Mouse (Mus musculus): ENCODE measurements around the gene Asb1.

Asb1 gene

DNA sequence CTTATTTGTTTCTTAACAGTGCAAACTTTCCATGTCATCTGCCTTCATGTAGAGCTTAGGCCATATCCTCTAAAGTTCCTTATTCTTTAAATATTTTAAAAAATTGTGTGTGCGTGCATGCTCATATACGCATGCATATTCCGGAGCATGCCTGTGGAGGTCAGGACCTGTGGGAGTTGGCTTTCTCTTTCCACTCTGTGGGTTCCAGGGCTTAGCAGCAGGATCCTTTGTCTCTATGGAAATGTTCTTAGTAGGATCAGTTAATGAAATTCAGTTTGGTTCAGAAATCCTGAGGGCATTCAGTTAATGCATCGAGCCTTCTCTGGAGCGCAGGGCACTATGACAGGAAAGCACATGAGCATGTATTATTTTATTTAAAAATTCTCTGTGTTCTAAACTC is 7.2 kb downstream of the Asb1 start:
- DNase-seq: no peak

DNA sequence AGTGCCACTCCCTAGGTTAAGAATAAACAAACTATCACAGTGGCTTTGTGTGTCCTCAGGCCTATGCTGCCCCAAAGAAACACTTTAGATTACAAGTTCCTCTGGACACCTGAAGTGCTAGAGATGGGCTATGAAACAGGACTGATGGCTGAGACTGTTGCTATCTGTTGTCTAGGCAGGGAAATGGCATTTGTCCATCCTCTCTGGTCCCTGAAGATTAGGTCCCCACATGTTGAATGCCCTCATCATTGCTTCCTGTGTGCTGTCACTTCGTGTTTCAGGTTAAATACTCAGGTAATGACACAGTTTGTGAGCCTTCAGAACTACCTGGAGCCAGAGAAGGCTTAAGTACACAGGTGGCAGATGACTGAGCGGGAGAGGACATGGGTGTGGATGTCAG is 8.7 kb downstream of the Asb1 start:
- no peak for DNase-seq

DNA sequence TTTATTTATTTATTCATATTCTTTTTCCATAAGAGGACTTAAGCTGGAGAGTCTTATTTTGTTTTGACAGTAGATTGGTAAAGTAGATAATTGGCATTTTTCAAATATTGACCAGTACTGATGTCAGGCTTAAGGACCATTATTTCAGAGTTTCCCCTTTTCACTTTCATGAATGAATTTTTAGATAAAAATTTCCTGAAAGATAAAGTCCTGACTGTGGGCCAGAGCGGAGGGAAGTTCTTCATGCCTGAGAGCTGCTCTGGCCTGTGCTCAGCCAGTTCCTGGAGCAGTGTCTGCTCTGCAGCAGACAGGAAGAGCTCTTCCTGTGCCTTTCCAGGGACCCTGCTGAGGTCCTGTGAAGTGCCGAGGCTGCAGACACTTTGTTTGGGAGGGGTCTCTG is 16.8 kb downstream of the Asb1 start:
- no peak for DNase-seq

DNA sequence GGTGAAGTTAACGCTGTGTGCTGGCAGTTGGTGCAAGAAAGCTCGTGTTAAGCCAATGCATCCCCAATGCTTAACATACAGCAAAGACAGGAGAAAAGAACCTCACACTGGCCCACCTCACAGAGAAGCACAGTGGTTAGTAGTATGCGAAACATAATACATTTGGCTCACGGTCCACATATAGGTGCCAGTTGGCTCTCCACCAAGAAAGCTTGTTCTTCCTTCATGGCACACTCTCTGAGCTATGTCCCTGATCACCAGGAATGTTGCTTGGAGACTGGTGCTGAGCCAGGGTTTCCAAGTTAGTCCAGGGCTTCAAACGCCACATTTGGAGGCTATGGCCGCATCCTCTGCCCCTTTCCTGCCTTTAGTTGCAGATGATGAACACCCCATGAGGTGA is 20.9 kb downstream of the Asb1 start:
- DNase-seq: no peak

- DNase-seq: peak; percentile 21 to 39
Observed at GRCm38 (mm10) chr1:91562977-91563590, 22.7 kb downstream of the Asb1 start.

DNA sequence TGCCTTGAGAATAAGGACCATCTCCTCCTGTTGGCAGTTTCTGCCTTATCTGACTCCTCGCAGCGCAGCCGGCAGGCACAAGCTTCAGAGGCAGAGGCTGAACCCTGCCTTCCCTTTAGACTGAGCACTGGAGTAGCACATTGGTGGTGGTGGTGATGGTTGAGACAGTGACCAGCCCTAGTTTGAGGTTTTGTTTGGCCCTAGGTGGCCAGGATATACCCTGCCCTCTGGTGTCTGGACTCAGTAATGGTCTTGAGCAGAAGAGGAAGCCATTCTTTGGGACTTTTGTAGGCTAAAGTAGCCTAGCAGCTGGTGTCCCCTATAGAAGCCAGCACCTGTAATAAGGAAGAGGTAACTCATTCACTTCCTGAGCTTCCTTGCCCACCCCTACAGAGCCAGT is 23.7 kb downstream of the Asb1 start:
- DNase-seq: no peak

DNA sequence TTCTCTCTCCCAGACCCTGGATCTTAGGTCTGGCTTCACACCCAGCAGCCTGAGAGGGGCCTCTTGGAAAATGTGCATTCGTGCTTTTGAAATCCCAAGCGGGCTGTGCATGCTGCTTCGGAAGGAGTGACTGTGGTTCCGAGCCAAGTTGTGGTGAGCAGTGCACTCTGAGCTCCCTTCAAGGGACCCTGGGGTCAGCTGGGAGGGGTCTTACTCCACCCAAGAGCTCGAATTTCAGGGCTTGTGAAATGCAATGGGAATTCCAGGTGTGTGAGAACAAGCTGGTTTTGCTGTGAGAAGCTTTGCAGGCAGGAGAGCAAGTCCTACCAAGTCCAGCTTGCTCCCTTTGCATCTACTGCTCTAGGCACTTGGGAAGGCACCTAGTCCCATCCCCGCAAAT is 24.3 kb downstream of the Asb1 start:
- DNase-seq: no peak

DNA sequence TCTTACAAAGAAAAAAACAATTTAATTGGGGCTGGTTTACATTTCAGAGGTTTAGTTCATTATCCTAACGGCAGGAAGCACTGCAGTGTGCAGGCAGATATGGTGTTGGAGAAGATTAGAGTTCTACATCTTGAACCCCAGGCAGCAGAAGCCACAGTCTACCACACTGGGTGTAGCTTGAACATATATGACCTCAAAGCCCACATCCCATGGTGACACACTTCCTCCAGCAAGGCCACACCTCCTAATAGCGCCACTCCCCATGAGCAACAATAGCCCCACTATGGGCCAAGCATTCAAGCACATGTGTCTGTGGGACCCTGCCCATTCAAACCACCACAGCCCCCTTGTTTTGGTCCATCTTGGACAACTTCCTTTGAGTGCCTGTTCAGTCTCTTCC is 26.9 kb downstream of the Asb1 start:
- DNase-seq: no peak

- no peak for DNase-seq
Observed at GRCm38 (mm10) chr1:91572458-91572857, 32.1 kb downstream of the Asb1 start.

DNA sequence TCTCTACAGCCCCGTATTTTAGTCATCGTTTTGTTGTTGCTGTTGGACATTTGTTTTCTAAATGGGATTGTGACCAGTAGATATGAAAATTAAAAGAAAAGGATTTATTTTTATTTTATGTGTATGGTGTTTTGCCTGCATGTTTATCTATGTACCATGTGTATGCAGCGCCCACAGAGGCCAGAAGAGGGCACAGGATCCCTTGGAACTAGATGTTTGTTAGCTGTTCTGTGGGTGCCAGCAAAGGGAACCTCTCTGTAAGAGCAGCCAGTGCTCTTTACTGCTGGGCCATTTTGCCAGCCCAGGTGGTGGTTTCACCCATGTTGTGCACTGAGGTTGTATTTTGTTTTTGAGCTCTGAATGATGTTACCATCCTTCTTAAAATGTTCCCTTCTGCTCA is 33.9 kb downstream of the Asb1 start:
- peak; percentile 80 to 85 for DNase-seq

DNA sequence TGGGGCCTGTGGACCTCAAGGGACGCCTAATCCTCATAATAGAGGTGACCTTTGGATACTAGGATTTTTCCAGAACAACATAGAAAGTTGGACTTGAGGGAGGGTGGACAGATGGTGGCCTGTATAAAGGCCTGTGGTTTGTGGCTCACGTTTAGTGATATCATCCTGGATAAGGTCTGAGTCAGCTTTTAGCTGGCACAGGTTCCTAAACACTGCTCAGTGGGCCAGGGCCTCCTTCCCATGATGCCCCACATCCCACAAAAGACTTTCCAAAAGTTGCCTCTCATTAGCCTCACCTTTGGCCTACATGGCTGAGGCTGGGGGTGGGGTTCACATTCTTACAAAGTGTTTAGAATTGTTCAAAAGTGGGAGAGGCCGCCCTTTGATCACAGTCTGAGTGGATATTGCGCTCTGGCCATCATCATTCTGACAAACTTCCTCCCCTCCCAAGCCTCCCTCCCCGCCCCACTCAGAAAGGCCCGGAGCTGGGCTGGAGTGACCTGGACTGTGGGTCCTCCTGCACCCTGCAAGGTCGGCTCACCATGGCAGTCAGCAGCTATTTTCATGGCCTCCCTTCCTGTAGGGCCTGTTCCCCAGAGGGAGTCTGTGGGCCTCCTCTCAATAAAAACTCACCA is 37.7 kb downstream of the Asb1 start:
- no peak for DNase-seq

DNA sequence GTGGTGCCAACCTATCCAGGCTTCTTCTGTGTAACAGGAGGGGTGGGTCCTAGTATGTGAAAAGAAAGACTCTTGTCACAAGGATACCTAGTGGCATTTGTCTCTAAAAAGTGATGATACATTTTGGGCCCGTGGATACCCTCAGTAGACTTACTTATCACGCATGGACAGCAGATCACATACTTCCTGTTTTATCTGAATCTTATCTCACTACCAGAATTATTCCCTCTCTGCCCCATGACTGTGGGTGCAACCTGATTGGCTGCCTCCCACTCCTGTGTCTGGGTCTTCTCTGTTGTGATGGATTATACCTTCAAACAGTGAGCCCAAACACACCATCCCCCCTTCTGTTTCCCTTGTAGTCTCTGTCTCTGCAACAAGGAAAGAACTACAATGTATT is 40.2 kb downstream of the Asb1 start:
- DNase-seq: no peak

DNA sequence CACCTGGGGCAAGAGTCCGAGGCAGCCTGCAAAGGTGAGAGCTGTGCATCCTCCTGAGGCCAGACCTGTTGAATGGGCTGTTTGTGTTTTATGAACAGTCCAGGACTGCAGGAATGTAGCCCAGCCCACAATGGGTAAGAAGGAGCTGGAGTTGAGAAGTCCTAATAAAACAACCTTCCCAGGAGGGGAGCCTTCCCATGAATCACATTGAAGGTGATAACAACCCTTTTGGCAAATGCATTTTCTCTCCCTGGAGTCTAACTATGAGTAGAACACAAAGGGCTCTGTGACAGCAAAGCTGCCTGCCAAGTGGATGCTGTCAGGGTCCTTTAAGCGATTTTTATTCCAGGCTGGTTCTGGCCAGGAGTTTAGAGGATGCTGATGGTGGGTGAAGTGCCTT is 40.9 kb downstream of the Asb1 start:
- DNase-seq: no peak

- DNase-seq: no peak
Observed at GRCm38 (mm10) chr1:91584969-91585835, 44.9 kb downstream of the Asb1 start.

GRCm38 (mm10) chr1:91589738-91590137 is 49.4 kb downstream of the Asb1 start:
- no peak for DNase-seq

DNA sequence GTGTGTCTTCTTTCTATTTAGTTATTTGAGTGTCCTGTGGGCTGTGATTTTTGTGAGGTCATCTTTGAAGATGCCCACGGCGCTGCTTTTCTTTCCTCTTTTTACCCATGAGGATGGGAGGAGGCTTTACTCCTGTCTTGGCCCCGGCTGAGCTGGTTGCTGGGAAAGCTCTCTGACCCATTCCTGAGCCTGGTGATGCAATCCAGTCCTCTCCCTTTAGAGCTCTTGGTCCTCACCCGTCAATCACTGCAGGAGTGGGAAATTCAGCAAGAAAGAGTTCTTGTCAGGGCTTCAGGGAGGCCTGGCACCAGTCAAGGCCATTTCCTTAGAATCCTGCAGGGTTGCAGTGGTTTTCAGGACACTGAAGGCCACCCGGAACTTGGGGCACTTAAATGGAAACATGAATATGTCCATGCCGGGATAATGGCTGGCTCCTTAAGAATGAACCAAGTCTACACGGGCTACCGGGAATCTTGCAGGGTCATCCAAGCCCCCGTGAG is 55.2 kb downstream of the Asb1 start:
- DNase-seq: no peak

DNA sequence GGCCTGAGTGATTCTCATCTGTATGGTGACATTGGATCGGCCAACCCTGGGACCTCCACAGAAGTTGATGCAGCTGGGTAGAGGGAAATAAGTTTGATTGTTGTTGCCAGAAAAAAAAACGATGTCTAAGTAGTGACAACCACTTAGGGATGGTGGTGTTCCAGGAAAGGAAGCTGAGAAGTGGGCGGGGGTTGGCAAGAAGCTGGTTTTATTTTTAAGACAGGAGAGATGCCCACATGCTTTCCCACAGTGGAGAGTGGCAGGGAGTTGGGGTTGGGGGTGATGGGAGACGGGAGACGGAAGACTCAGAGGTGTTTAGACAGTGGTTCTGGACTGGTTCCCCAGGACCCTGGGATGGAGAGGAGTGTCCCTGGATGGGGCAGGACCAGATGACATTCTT is 57.3 kb downstream of the Asb1 start:
- no peak for DNase-seq

- peak; percentile 54 to 73 for DNase-seq
Observed at GRCm38 (mm10) chr1:91600671-91601361, 60.5 kb downstream of the Asb1 start.

- DNase-seq: peak in 1 of 2 experiments; percentile 17
Observed at GRCm38 (mm10) chr1:91601362-91602096, 61.2 kb downstream of the Asb1 start.

- DNase-seq: no peak
Observed at GRCm38 (mm10) chr1:91605632-91606031, 65.3 kb downstream of the Asb1 start.

DNA sequence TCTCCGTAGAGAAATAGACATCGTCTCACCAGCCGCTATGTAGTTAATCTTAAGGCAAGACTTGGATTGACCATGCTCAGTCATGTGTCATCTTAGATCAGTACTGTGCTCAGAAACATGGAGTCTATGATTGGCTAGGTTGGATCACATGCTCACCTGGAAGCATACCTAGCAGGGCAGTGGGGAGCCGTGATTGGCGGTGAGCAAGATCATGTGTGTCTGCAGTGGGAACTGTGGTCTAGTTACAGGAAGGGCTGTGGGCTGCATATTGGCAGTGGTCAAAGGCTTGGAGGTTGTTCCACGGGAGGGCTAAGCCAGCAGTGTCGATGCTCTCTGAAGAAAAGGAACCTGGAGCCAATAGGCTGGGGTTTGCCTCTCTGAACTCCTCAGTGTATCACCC is 66.4 kb downstream of the Asb1 start:
- DNase-seq: no peak

DNA sequence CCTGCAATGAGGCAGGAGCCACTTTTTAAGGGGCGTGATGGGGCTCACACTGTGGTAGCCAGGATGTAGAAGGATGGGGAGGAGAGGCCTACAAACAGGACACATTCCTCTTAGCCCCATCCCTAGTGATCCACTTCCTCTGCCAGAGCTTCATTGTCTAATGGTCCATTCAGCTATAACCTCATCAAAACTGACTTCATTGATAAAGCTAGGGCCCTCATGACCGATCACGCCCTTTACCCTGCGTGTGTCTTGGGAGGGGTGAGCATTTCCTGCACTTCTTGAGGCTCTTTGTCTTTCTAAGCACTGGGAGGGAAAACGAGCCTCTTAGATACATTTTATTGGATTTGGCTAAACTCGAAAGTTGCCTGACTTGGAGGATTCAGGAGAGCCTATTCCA is 66.8 kb downstream of the Asb1 start:
- DNase-seq: no peak

Measured in cerebellum, postnatal 14 days (tissue).